Mouse (Mus musculus): Measurements from ENCODE around the gene Odf3b.

- TF ChIP-seq CTCF (conservative IDR thresholded peaks at IDR 0.05 in 1 of 2, IDR thresholded peaks at IDR 0.05 in 1 of 2; ENCODE audit: low read depth in 2 of 2, low read length in 2 of 2), result no peak
- TF ChIP-seq POLR2AphosphoS2 (IDR thresholded peaks at IDR 0.05; ENCODE audit: low read depth, low read length), result no peak
- no peak for TF ChIP-seq E2F4 (IDR thresholded peaks at IDR 0.05; ENCODE audit: insufficient replicate concordance, low read depth, low read length)
- no peak for TF ChIP-seq USF1 (IDR thresholded peaks at IDR 0.05; ENCODE audit: low read depth, low read length)
- no peak for TF ChIP-seq RAD21 (IDR thresholded peaks at IDR 0.05; ENCODE audit: low read depth, low read length)
- TF ChIP-seq BHLHE40 (IDR thresholded peaks at IDR 0.05; ENCODE audit: low read depth, low read length), result no peak
- TF ChIP-seq RCOR1 (conservative IDR thresholded peaks at IDR 0.05; ENCODE audit: low read depth, low read length), result no peak
- no peak for TF ChIP-seq CHD2 (IDR thresholded peaks at IDR 0.05; ENCODE audit: low read length)
- no peak for TF ChIP-seq MAX (IDR thresholded peaks at IDR 0.05; ENCODE audit: low read length)
- TF ChIP-seq JUND (conservative IDR thresholded peaks at IDR 0.05; ENCODE audit: low read depth, low read length), result no peak
- TF ChIP-seq PAX5 (IDR thresholded peaks at IDR 0.05; ENCODE audit: low read length), result no peak
Measured at GRCm38 (mm10) chr15:89424621-89425020, 45.5 kb upstream of the Odf3b start.

Data from CH12.LX (cell line).